Mouse (Mus musculus) heart, embryonic 15.5 days (tissue): ENCODE data around the gene Lipc. TPM values are rescaled to one million over a fixed set of nuclear protein-coding genes. Genes with fewer than 3 reads are reported as not detected.

Experiments
- ATAC-seq: fragments of 200-750 bp; cut with Nextera tagmentation; replicated peaks from 2 replicates; pipeline ENCODE4 v1.8.0; 2017; ENCODE audit warnings: low read depth, moderate TSS enrichment; ENCODE audit not compliant: insufficient number of reproducible peaks, insufficient read depth, low FRiP score
- H3K27ac ChIP-seq: fragments of 300-500 bp; sonication (generic); 2 replicates; pipeline ENCODE4 v1.5.1; 2015; ENCODE audit warnings: mild to moderate bottlenecking, inconsistent platforms
- H3K27me3 ChIP-seq: fragments of 300-500 bp; sonication (generic); 2 replicates; pipeline ENCODE4 v1.6.1; 2015; ENCODE audit warnings: inconsistent platforms
- H3K36me3 ChIP-seq: fragments of 300-500 bp; sonication (generic); 2 replicates; pipeline ENCODE4 v1.6.1; 2015; ENCODE audit warnings: mild to moderate bottlenecking, inconsistent platforms
- H3K4me1 ChIP-seq: fragments of 300-500 bp; sonication (generic); replicated peaks from 2 replicates; pipeline ENCODE4 v1.6.1; 2015; ENCODE audit warnings: inconsistent platforms
- H3K4me2 ChIP-seq: fragments of 300-500 bp; sonication (generic); 2 replicates; pipeline ENCODE4 v1.6.1; 2015; ENCODE audit warnings: inconsistent platforms, mild to moderate bottlenecking, moderate library complexity
- H3K4me3 ChIP-seq: fragments of 300-500 bp; sonication (generic); 2 replicates; pipeline ENCODE4 v1.5.1; 2015; ENCODE audit warnings: mild to moderate bottlenecking, inconsistent platforms
- H3K9ac ChIP-seq: fragments of 300-500 bp; sonication (generic); 2 replicates; pipeline ENCODE4 v1.6.1; 2015; ENCODE audit warnings: mild to moderate bottlenecking, inconsistent platforms
- H3K9me3 ChIP-seq: fragments of 300-500 bp; sonication (generic); replicated peaks from 2 replicates; pipeline ENCODE4 v1.6.1; 2016; ENCODE audit warnings: inconsistent platforms
- WGBS: fragments of 180-500 bp; shearing (Covaris S2); methylation state at CpG from one replicate; pipeline ENCODE4 v1.1.7; 2015; ENCODE audit warnings: mixed read lengths; 5-methylcytosine and 5-hydroxymethylcytosine counted together
- polyA plus RNA-seq: library from polyadenylated mRNA; unstranded; fragments of >200 nt; fragmentation: Nextera tagmentation; extraction: Ambion mirVana; gene quantifications from 2 replicates; pipeline ENCODE4 v1.2.1, GENCODE M21; 2015

Lipc gene
- polyA plus RNA-seq, 1 experiment from 2014 or later, result 0.23 TPM

GRCm38 (mm10) chr9:70910351-70910750 is 41.7 kb downstream of the Lipc start:
- WGBS, result 74% methylated on average over 6 of the region's 6 CpGs
- Histone ChIP-seq H3K27ac (no peak overlapping the region), H3K9me3 (no peaks in the 10 kb centered on the region), H3K4me1 (peaks cover 8% of the 10 kb centered on the region; the same call in 1 of the 2 replicates), H3K4me2 (no peak overlapping the region), H3K4me3 (no peak overlapping the region), H3K36me3 (no peaks in the 10 kb centered on the region), H3K9ac (no peak overlapping the region), H3K27me3 (no peaks in the 10 kb centered on the region; the same call in 1 of the 2 replicates)
- no peak for ATAC-seq

GRCm38 (mm10) chr9:70902821-70903730 is 49.0 kb downstream of the Lipc start:
- Histone ChIP-seq H3K27ac (no peak overlapping the region), H3K9me3 (no peaks in the 10 kb centered on the region), H3K4me3 (no peak overlapping the region), H3K9ac (no peak overlapping the region), H3K4me1 (no peaks in the 10 kb centered on the region), H3K4me2 (no peak overlapping the region), H3K36me3 (no peaks in the 10 kb centered on the region), H3K27me3 (no peaks in the 10 kb centered on the region)
- no peak for ATAC-seq
- 88% methylated on average over 11 of the region's 11 CpGs for WGBS

DNA sequence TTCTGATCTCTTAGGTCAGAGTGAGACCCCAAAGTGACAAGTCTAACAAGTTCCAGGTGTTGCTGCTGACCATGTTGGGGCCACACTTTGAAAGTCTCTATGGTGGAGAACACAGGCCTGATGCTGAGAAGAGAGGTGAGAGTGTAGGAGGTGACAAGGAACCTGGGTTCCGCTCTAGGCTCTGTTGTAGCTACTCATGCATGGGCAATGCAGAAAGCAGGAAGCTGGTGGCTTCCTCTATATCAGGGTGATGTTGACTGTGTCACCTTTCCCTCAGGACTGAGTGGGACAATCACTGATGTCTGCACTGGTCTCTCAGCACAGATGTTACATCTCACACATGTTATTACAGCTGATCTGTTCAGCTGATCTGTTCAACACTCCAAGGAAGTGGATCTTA is 57.8 kb downstream of the Lipc start:
- WGBS, result 88% methylated on average over 1 of the region's 1 CpGs
- Histone ChIP-seq H3K4me1 (0 out of 2 replicates have a peak, but pooled peaks cover 4% of the 10 kb centered on the region), H3K4me3 (no peak overlapping the region), H3K4me2 (no peak overlapping the region), H3K27me3 (no peaks in the 10 kb centered on the region), H3K27ac (no peak overlapping the region), H3K9ac (no peak overlapping the region), H3K9me3 (no peaks in the 10 kb centered on the region), H3K36me3 (no peaks in the 10 kb centered on the region)
- ATAC-seq, result no peak

GRCm38 (mm10) chr9:70893526-70893925 is 58.5 kb downstream of the Lipc start:
- Histone ChIP-seq H3K27ac (no peak overlapping the region), H3K36me3 (no peaks in the 10 kb centered on the region), H3K4me1 (0 out of 2 replicates have a peak, but pooled peaks cover 4% of the 10 kb centered on the region), H3K9ac (no peak overlapping the region), H3K9me3 (no peaks in the 10 kb centered on the region), H3K4me2 (no peak overlapping the region), H3K27me3 (no peaks in the 10 kb centered on the region), H3K4me3 (no peak overlapping the region)
- WGBS, result 60% methylated on average over 3 of the region's 3 CpGs
- no peak for ATAC-seq

DNA sequence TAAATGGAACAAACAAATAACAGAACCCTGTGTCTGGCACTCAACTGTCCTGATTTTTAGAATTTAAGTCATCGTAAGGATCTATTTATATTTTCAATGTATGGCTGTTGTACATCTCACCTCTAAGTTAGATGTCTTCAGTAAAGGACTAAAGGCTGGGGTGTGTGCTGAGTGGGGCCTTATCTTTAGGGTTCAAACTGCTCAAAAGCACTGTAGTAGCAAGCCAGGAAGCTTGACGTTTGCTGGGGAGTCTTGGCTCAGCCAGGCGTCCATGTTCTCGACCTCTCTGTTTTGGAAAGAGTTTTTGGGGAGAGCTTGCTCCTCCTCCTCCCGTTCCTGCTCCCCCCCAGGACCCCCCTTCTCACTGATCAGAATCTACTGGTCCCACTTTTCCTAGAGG is 59.4 kb downstream of the Lipc start:
- Histone ChIP-seq H3K9ac (no peak overlapping the region), H3K4me1 (0 out of 2 replicates have a peak, but pooled peaks cover 4% of the 10 kb centered on the region), H3K36me3 (no peaks in the 10 kb centered on the region), H3K27ac (no peak overlapping the region), H3K4me3 (no peak overlapping the region), H3K9me3 (no peaks in the 10 kb centered on the region), H3K4me2 (no peak overlapping the region), H3K27me3 (no peaks in the 10 kb centered on the region)
- no peak for ATAC-seq
- 75% methylated on average over 5 of the region's 5 CpGs for WGBS

GRCm38 (mm10) chr9:70891431-70892133 is 60.4 kb downstream of the Lipc start:
- WGBS, result 40% methylated on average over 8 of the region's 8 CpGs
- H3K36me3 ChIP-seq, result no peaks in the 10 kb centered on the region
- H3K9ac ChIP-seq, result no peak overlapping the region
- H3K27ac ChIP-seq, result peak overlapping the region; percentile 31
- H3K27me3 ChIP-seq, result no peaks in the 10 kb centered on the region
- no peak overlapping the region for H3K4me2 ChIP-seq
- 0 out of 2 replicates have a peak, but pooled peaks cover 4% of the 10 kb centered on the region for H3K4me1 ChIP-seq
- H3K4me3 ChIP-seq, result no peak overlapping the region
- H3K9me3 ChIP-seq, result no peaks in the 10 kb centered on the region
- ATAC-seq, result no peak; the same call in 1 of the 2 replicates

- Histone ChIP-seq H3K4me1 (0 out of 2 replicates have a peak, but pooled peaks cover 4% of the 10 kb centered on the region), H3K4me3 (no peak overlapping the region), H3K9me3 (no peaks in the 10 kb centered on the region), H3K9ac (no peak overlapping the region), H3K4me2 (no peak overlapping the region), H3K36me3 (no peaks in the 10 kb centered on the region), H3K27me3 (no peaks in the 10 kb centered on the region), H3K27ac (no peak overlapping the region)
- 80% methylated on average over 7 of the region's 7 CpGs for WGBS
- ATAC-seq, result no peak
Measured at GRCm38 (mm10) chr9:70890736-70891135, 61.3 kb downstream of the Lipc start.

- Histone ChIP-seq H3K27me3 (no peaks in the 10 kb centered on the region), H3K4me1 (0 out of 2 replicates have a peak, but pooled peaks cover 4% of the 10 kb centered on the region), H3K4me2 (no peak overlapping the region), H3K36me3 (no peaks in the 10 kb centered on the region), H3K9ac (no peak overlapping the region), H3K4me3 (no peak overlapping the region), H3K27ac (no peak overlapping the region), H3K9me3 (no peaks in the 10 kb centered on the region)
- 52% methylated on average over 4 of the region's 4 CpGs for WGBS
- no peak for ATAC-seq
Measured at GRCm38 (mm10) chr9:70888969-70889368, 63.1 kb downstream of the Lipc start.

DNA sequence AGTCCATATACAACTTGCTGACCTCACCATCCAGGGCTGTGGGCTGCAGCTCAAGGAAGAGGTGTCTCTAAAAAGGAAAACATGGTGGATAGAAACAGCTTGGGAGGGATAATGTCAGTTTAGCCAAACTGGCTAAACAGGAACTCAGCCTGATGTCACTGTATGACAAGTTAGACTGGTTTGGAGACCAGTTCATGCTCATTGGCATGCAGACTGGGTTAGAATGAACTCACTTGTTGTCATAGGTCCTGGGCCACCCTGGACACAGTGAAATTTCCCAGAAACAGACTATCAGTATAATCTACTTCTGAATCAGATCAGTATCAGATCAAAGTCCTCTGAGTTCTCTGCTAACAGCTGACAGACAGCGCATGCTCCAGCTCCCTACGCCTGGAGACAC is 63.5 kb downstream of the Lipc start:
- no peak for ATAC-seq
- WGBS, result 89% methylated on average over 2 of the region's 2 CpGs
- Histone ChIP-seq H3K4me2 (no peak overlapping the region), H3K4me1 (0 out of 2 replicates have a peak, but pooled peaks cover 4% of the 10 kb centered on the region), H3K36me3 (no peaks in the 10 kb centered on the region), H3K27me3 (no peaks in the 10 kb centered on the region), H3K27ac (no peak overlapping the region), H3K9me3 (no peaks in the 10 kb centered on the region), H3K4me3 (no peak overlapping the region), H3K9ac (no peak overlapping the region)

- WGBS, result 29% methylated on average over 5 of the region's 5 CpGs
- ATAC-seq, result no peak
Measured at GRCm38 (mm10) chr9:70881982-70882381, 70.0 kb downstream of the Lipc start.

DNA sequence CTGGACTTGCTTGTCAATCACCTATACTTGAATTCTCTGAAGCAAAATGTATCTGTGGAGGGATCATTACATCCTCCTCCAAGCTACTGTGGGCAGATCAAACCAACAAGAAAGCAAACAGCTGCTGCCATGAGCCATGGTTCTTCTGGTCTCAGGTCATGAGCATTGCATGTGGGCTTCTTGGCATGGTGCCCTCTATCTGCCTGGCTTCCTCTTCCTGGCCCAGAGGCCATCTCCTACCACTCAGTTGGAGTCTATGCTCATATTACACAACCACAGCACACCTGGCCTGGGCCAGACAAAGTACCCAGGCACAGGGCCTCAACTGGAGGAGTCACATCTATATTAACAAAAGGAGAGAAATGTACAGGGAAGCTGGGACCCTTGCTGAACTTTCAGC is 73.2 kb downstream of the Lipc start:
- Histone ChIP-seq H3K4me3 (no peak overlapping the region), H3K9me3 (no peaks in the 10 kb centered on the region), H3K9ac (no peak overlapping the region), H3K27ac (no peak overlapping the region), H3K27me3 (no peaks in the 10 kb centered on the region), H3K4me2 (no peak overlapping the region), H3K36me3 (no peaks in the 10 kb centered on the region), H3K4me1 (peaks cover 26% of the 10 kb centered on the region)
- no peak for ATAC-seq

More at GRCm38 (mm10) chr9:70881982-70882381, 70.0 kb downstream of the Lipc start:
- no peak overlapping the region for H3K9ac ChIP-seq
- no peaks in the 10 kb centered on the region for H3K36me3 ChIP-seq
- H3K4me1 ChIP-seq, result peaks cover 13% of the 10 kb centered on the region; the same call in 1 of the 2 replicates
- no peak overlapping the region for H3K27ac ChIP-seq
- H3K27me3 ChIP-seq, result no peaks in the 10 kb centered on the region
- H3K4me2 ChIP-seq, result no peak overlapping the region
- no peaks in the 10 kb centered on the region for H3K9me3 ChIP-seq
- H3K4me3 ChIP-seq, result no peak overlapping the region
